Mouse (Mus musculus): Measurements from ENCODE around the gene Kcnk5.

Kcnk5 gene

GRCm38 (mm10) chr14:20181466-20181921 lies at the start of gene Kcnk5:
Gene Kcnk5, minus strand, starts transcription at chr14:20181809.
- DNase-seq, result peak; percentile 96

- no peak for DNase-seq
Observed at GRCm38 (mm10) chr14:20230063-20230491, 48.5 kb upstream of the Kcnk5 start.

DNA sequence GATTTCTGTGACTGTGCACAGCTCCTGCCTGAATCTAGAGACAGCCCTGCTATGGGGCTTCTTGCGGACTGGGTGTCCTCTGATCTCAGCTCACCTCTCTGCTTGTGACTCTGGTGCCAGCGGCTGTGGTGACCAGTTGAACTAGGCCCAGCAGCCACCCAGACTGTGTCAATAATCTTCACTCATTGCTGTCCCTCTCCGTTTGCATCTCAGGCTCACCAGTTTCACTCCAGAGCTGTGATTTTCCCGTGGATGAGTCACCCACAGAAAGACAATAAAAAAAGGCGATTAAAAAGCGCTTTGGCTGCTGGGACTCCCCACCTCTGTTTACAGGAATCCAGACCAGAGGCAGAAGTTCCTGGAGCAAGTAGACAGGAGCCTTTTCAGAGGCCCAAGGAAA lies 47.8 kb upstream of the Kcnk5 start:
- no peak for DNase-seq

DNA sequence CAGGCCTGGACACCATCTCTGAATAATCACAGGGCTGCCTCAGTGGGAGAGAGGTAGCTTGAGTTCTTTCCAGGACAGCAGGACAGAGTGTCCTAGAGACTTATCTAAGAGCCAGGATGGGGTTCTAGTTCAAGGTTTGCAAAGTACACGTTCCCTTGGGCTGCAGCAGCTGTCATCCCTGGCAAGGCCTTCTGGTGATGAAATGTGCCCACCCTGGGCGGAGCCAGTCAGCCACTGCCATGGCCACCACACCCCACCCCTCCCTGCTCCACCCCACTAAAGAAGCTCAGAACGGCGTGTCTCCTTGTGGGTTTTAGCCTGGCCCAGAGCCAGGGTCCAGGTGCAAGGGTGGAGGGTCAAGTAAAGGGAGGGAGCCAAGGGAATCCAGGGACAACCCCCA lies 46.7 kb upstream of the Kcnk5 start:
- DNase-seq, result no peak

GRCm38 (mm10) chr14:20226982-20227381 lies 45.4 kb upstream of the Kcnk5 start:
- DNase-seq, result no peak

DNA sequence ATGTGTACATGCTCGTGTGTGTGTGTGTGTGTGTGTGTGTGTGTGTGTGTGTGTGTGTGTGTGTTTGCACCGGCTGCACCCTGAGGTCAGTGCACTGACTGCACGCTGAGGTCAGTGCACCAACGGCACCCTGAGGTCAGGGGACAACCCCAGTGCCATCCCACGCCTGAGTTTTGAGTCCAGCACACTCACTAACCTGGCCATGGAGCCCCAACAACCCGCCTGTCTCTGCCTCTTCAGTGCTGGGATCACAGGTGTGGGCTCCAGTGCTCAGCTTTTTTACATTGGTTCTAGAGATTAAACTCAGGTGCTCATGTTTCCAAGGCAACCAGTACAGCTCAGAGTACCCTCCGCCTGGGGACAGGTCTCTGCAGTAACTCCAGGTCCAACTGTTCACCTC lies 44.9 kb upstream of the Kcnk5 start:
- no peak for DNase-seq

DNA sequence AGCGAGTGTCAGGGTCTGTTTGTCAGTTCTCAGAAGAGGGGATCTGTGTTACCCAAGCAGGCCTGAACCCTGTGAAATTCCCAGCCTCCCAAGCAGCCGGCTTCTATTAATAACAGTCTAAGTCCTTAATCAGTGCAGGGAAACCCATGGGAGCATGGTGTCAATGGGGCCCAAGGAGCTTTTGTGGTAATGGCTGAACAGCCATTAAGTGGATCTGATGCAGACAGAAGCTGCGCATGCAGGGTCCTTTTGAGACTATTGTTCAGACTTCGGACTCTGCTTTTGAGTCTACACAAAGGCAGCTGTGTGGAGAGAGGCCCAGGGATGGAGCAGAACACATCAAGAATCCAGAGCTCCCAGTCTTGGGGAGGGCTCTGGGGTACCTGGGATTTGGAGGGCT lies 43.9 kb upstream of the Kcnk5 start:
- no peak for DNase-seq

GRCm38 (mm10) chr14:20224576-20225218 lies 43.1 kb upstream of the Kcnk5 start:
- DNase-seq, result no peak

DNA sequence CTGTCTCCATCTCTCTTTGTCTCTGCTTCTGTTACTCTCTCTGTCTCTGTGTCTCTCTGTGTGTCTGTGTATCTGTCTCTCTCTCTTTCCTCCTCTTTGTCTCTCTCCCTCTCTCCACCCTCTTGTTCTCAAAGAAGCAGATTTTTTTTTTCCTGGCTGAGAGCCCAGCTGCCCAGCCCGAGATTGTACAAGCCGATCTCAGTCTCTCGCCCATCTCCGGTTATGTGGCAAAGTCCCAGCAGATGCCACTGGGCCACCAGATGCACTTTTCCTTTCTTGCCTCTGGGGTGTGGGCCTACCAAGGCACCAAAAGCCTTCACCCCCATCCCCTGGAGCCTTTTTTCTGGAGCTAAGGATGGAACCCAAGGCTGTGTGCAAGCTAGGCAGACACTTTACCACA lies 42.6 kb upstream of the Kcnk5 start:
- peak; percentile 44 for DNase-seq

DNA sequence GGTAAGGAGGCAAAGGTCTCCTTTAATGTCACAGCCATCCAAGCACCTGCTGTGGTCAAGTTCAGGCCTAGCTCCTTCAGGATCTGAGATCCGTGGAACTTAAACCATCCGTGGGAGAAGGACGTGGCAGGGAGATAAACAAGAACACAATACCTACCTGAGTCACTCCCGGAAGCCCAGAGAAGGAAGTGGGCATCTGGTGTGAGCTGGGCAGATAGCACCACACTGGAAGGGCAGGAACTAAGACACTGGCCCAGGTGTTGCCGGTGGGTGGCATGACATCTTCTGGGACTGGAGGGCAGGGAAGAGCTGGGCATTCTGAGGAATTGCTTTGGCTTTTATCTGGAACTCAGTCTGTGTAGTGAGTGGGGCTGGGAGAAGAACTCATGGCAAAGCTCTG lies 41.6 kb upstream of the Kcnk5 start:
- no peak for DNase-seq

DNA sequence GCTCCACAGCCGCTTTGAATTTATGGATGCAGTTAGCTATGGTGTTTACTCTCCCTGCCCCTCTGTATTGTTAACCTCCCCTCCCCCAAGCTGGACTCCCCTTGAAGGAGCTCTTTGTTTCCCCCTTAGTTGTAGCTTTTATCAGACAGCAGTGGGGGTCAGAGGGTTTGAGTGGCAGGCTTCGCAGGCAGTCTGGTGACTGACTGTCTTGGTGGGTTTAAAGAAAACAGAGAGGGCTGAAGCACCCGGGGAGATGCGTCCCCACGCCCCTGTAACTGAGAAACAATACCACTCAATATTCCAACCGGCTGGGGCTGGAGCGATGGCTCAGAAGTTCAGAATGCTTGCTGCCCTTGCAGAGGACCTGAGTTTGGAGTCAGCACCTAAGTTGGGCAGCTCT lies 39.5 kb upstream of the Kcnk5 start:
- no peak for DNase-seq

DNA sequence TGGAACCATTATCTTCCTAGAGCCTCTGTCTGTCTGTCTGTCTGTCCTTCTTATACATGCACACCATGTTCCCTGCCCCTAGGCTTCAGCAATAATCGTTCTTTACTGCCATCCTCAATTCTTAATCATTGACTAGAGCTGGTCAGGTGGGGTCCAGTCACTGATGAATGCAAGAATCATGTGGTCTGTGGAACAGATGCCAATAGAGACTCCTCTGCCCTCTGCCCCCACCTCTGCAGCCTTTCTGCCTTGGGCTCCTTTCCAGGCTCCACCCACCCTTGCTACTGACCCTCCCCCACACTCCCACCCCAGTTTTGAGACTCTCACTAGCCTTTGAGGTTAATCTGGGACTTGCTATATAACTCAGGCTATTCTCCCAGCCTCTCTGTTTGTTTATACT lies 38.2 kb upstream of the Kcnk5 start:
- DNase-seq, result no peak

DNA sequence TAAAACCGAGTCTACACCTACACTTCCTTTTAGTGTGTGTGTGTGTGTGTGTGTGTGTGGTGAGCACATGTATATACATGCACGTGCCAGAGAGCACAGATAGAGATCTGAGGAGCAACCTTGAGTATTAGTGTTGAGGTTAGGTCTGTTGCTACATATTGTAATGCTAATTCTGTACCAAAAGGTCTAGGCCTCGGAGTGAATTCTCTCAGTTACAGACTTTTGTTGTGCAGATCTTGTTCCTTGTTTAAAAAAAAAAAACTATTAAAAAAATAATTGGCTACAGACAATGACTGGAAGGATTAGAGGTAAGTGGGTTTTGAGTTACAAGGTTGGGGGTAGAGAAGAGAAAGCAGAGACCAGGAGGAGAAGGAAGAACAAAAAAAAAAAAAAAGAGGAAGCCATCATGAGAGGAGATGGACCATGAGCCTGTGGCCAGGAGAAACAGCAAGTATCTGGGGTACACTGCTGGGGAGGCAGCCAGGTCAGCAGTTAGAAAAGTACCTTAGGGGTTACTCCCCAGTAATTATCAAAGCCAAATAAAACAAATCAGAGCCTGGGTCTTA lies 35.8 kb upstream of the Kcnk5 start:
- no peak for DNase-seq

GRCm38 (mm10) chr14:20216561-20217298 lies 35.1 kb upstream of the Kcnk5 start:
- no peak for DNase-seq

DNA sequence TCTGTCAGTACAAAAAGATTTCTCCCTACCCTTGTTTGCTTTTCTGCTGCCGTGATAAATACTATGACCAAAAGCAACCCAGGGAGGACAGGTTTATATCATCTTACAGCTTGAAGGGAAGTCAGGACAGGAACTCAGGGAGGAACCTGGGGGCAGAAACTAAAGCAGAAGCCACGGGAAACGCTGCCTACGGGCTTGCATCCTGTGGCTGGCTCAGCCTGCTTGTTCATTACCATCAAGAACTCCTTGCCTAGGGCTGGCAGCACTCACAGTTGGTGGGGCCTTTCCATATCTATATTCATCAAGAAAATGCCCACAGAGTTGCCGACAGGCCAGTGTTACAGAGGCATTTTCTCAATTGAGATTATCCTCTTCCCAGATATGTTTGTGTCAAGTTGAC lies 34.2 kb upstream of the Kcnk5 start:
- DNase-seq, result peak; percentile 23

- DNase-seq, result peak; percentile 54
Observed at GRCm38 (mm10) chr14:20214125-20214524, 32.5 kb upstream of the Kcnk5 start.

DNA sequence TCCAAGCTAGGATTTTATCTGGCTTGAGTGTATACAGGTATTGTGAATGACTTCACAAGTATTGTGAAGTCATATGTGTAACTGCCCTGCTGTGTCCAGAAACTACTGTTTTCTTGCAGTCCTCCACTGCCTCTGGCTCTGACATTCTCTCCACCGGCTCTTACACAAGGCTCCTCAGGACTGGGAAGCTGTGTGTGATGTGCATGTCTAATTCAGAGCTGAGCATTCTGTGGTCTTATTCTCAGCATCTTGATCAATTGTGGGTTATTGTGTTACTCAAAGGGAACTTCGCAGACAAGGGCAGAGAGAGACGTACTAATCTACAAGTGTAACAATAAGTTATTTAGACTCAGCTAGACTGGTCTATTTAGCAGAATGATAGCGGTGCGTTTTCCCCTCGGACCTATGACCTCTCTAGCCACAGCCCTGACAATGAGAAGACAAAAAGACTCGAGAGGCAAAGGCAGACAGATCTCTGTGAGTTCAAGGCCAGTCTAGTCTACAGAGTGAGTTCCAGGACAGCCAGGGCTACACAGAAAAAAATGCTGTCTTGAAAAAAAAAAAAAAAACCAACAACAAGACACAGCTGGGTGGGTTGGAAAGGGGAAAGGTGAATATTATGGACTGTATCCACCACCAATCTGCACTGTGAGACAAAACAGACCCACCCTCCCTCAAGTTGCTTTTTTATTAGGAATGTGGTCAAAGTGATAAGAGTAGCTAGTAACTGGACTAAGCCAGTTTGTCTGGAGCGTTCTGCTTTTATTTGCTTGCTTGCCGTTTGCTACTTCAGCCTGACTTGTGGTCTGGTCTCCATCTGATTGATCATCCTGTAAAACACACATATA lies 30.4 kb upstream of the Kcnk5 start:
- no peak for DNase-seq

- no peak for DNase-seq
Observed at GRCm38 (mm10) chr14:20209926-20210325, 28.3 kb upstream of the Kcnk5 start.

- DNase-seq, result no peak
Observed at GRCm38 (mm10) chr14:20208435-20208834, 26.8 kb upstream of the Kcnk5 start.

DNA sequence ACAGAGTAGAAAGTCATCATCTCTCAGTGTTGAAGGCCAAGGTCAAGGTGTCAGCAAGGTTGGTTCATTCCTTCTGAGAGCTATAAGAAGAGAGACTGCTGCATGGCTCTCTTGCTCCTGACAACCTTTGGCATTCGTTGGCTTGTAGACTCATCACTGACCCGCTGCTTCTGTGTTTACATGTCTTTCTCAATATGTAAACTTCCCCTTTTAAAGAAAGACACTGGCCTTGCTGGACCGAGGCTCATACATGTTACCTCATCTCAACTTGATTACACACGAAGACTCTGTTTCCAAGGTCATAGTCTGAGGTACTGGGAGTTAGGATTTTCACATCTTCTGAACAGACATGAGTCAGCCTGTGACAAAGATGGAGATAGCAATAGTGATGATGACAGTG lies 24.1 kb upstream of the Kcnk5 start:
- DNase-seq, result peak; percentile 25

- DNase-seq, result peak; percentile 33
Observed at GRCm38 (mm10) chr14:20203301-20203700, 21.7 kb upstream of the Kcnk5 start.

DNA sequence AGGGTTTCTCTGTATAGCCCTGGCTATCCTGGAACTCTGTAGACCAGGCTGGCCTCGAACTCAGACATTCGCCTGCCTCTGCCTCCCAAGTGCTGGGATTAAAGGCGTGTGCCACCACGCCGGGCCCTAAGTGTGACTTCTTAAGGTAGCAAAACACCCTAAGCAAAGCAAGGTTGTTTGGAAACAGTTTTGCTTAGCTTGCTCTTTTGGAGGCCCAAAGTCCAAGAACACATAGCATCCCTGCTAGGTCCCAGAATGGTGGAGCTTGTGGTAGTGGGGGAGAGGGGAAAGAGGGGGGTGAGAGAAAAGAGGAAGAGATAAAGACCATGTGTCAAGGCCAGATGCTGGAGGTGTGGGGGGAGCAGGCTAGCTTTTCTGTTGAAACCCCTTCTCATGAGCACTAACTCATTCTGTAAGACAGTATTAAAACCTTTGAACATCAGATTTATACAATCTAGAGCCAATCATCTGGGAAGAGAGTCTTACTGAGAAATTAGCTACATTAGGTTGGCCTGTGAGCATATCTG lies 21.1 kb upstream of the Kcnk5 start:
- no peak for DNase-seq

GRCm38 (mm10) chr14:20201066-20201683 lies 19.6 kb upstream of the Kcnk5 start:
- DNase-seq, result no peak

Data from lung, postnatal 36 days (tissue).